Mouse (Mus musculus): ENCODE measurements around the gene Aqp2. TPM values are rescaled to one million over a fixed set of nuclear protein-coding genes. Genes with fewer than 3 reads are reported as not detected.

Gene Aqp2
- polyA plus RNA-seq, 1 experiment: not detected

DNA sequence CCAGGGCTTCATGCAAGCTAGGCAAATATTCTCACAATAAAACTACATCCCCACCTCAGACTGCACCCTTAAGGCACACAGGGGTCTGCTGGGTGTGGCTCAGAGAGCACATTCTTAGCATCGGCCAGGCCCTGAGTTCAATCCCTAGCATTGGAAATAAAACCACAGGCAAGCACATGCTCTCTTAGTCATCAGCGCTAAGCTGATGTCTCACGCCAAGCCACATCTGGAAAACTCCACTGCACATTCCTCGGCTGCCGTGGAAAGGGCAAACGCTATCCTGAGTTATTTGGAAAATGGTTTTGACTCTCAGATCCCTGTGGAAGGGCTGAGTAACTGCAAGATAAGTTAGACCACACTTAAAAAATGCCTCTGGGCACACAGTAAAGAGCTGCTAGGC is 25.1 kb upstream of the Aqp2 start:
- Histone ChIP-seq H3K27me3 (ENCODE audit: control insufficient read depth) (no peaks in the 10 kb centered on the region), H3K4me1 (ENCODE audit: control insufficient read depth) (no peaks in the 10 kb centered on the region), H3K9me3 (ENCODE audit: control insufficient read depth, low read length) (peaks cover 6% of the 10 kb centered on the region; the same call in 1 of the 2 replicates), H3K36me3 (ENCODE audit: control insufficient read depth) (no peaks in the 10 kb centered on the region), H3K4me3 (replicated peaks) (no peak overlapping the region)
- no peak for TF ChIP-seq TAL1 (IDR thresholded peaks at IDR 0.05; ENCODE audit: low read length)
- TF ChIP-seq GATA1 (IDR thresholded peaks at IDR 0.05; ENCODE audit: low read length): no peak

DNA sequence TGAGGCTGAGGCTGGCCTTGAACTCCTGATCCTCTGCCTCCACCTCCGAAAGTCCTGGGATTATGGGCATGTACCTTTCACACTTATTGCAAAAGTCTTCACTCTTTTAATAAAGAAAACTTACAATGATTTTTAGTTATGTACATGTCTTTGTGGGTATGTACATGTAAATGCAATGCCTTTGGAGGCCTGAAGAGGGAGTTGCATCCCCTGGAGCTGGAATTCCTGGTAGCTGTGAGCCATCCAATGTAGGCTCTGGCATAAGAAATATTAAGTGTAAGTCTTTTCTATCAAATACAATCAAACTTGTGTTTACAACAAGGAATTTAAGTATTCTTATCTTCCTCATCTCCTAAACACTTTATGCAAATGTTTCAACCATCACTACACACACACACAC is 19.9 kb upstream of the Aqp2 start:
- TF ChIP-seq GATA1 (IDR thresholded peaks at IDR 0.05; ENCODE audit: low read length): no peak
- no peak for TF ChIP-seq TAL1 (IDR thresholded peaks at IDR 0.05; ENCODE audit: low read length)
- Histone ChIP-seq H3K27me3 (ENCODE audit: control insufficient read depth) (no peaks in the 10 kb centered on the region), H3K4me1 (ENCODE audit: control insufficient read depth) (no peaks in the 10 kb centered on the region)

DNA sequence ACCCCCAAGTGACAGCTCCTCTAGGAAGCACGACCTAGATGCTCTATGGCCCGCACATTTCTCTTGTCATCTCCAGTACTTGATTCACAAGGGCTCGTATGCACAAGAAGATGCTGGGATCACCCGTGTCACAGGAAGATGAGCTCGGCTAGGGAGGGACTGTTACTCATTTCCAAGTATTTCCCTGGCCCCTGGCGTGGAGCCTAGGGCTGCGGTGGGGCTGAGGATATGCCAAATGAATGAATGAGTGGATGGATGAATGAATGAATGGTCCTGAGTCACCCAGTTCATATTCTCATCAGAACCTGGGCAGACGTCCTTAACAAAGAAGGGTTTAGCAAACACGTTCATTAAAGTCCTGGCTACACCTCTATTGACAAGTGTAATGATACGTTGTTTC is 18.6 kb upstream of the Aqp2 start:
- Histone ChIP-seq H3K4me1 (ENCODE audit: control insufficient read depth) (no peaks in the 10 kb centered on the region), H3K36me3 (ENCODE audit: control insufficient read depth) (no peaks in the 10 kb centered on the region), H3K9me3 (ENCODE audit: control insufficient read depth, low read length) (no peaks in the 10 kb centered on the region), H3K27me3 (ENCODE audit: control insufficient read depth) (no peaks in the 10 kb centered on the region), H3K4me3 (replicated peaks) (no peak overlapping the region)
- TF ChIP-seq TAL1 (IDR thresholded peaks at IDR 0.05; ENCODE audit: low read length) (no peak), GATA1 (IDR thresholded peaks at IDR 0.05; ENCODE audit: low read length) (no peak)

More for the DNA sequence above, 19.9 kb upstream of the Aqp2 start:
- Histone ChIP-seq H3K4me3 (replicated peaks) (no peak overlapping the region), H3K36me3 (ENCODE audit: control insufficient read depth) (no peaks in the 10 kb centered on the region), H3K9me3 (ENCODE audit: control insufficient read depth, low read length) (no peaks in the 10 kb centered on the region)

- Histone ChIP-seq H3K4me1 (ENCODE audit: control insufficient read depth) (no peaks in the 10 kb centered on the region), H3K9me3 (ENCODE audit: control insufficient read depth, low read length) (no peaks in the 10 kb centered on the region), H3K36me3 (ENCODE audit: control insufficient read depth) (no peaks in the 10 kb centered on the region), H3K4me3 (replicated peaks) (no peak overlapping the region), H3K27me3 (ENCODE audit: control insufficient read depth) (no peaks in the 10 kb centered on the region)
- TF ChIP-seq GATA1 (IDR thresholded peaks at IDR 0.05; ENCODE audit: low read length) (no peak), TAL1 (IDR thresholded peaks at IDR 0.05; ENCODE audit: low read length) (no peak)
These were observed 11.5 kb upstream of the Aqp2 start for GRCm38 (mm10) chr15:99567371-99567770.

DNA sequence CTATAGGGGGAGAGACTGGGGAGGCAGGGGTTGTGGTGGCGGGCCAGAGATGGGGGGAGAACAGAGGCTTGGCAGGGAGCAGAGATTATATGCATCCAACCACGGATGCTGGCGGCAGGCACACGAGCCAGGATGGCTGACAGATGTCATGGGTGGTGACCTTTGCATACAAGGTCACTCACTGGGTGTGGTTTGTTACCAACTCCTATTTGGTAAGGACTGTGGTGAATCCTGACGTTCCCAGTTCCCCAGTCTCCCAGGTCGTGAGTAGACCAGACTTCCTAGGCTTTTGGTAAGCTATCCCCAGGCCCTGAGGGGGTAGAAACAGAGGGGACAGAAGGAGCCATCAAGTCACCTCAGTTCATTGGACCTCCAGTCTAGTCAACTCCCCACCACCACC is 10.2 kb upstream of the Aqp2 start:
- TF ChIP-seq GATA1 (IDR thresholded peaks at IDR 0.05; ENCODE audit: low read length) (no peak), TAL1 (IDR thresholded peaks at IDR 0.05; ENCODE audit: low read length) (no peak)
- Histone ChIP-seq H3K27me3 (ENCODE audit: control insufficient read depth) (no peaks in the 10 kb centered on the region), H3K4me1 (ENCODE audit: control insufficient read depth) (no peaks in the 10 kb centered on the region), H3K36me3 (ENCODE audit: control insufficient read depth) (no peaks in the 10 kb centered on the region), H3K9me3 (ENCODE audit: control insufficient read depth, low read length) (no peaks in the 10 kb centered on the region), H3K4me3 (replicated peaks) (no peak overlapping the region)

DNA sequence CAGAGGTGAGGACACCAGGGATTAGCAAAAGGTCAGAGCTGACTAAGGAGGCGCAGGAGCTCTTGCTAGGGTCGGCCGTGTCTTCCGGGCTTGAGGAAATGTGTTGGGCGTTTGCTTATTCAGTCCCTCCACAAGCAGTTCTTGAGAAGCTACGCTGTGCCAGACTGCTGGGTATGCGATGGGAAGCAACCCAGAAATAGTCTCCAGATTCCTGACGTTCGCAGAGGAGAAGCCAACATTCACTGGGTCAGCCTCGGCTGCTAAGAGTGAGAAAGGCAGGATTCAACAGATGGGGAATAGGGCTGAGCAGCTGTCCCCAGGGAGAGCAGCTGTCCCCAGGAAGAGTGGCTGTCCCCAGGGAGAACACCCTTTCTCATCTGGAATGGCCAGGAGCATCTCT is 9.7 kb upstream of the Aqp2 start:
- no peaks in the 10 kb centered on the region for H3K27me3 ChIP-seq (ENCODE audit: control insufficient read depth)

GRCm38 (mm10) chr15:99583463-99584344 is 4.8 kb downstream of the Aqp2 start:
- H3K9me3 ChIP-seq (ENCODE audit: control insufficient read depth, low read length): no peaks in the 10 kb centered on the region

More for the DNA sequence above, 9.7 kb upstream of the Aqp2 start:
- TF ChIP-seq TAL1 (IDR thresholded peaks at IDR 0.05; ENCODE audit: low read length): no peak
- TF ChIP-seq GATA1 (IDR thresholded peaks at IDR 0.05; ENCODE audit: low read length): no peak
- Histone ChIP-seq H3K4me1 (ENCODE audit: control insufficient read depth) (no peaks in the 10 kb centered on the region), H3K9me3 (ENCODE audit: control insufficient read depth, low read length) (no peaks in the 10 kb centered on the region), H3K4me3 (replicated peaks) (no peak overlapping the region), H3K36me3 (ENCODE audit: control insufficient read depth) (no peaks in the 10 kb centered on the region)

DNA sequence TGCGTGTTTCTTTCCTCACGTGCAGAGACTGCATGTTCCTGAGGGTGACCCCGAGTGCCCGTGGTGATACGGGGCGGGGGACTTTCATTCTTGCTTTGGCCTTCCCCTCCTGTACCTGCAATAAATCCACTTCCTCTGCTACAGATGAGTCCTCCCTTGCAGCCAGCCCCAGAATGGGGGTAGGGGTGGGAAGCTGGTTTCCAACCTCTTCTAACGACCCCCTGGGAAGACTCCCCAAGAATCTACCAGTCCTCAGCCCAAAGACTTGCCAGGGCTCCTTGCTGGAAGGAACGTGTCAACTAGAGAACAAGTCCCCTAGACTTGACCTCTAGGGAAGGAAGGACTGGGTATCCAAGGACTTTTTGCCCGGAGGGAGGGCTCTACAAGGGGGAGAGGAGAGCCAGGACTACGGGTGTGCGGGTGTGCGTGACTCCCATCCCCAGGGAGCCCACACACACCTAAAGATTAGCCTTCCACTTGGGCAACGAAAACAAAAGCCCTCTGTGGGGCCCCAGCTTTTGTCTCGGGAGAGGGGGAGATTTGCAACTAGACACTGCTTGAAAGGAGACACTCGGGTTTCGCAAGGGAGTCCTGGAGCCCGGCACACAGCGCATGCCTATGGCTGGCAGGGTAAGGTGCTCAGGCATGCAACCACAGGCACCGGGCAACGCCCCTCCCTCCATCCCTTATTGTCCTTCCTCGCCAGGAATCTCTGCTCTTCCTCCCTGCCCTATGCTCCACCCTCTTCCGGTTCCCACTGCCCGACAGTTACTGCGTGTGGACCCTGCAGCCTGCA is 5.8 kb downstream of the Aqp2 start:
- Histone ChIP-seq H3K9me3 (ENCODE audit: control insufficient read depth, low read length) (no peaks in the 10 kb centered on the region), H3K4me1 (ENCODE audit: control insufficient read depth) (no peaks in the 10 kb centered on the region), H3K36me3 (ENCODE audit: control insufficient read depth) (no peaks in the 10 kb centered on the region), H3K4me3 (replicated peaks) (no peak overlapping the region), H3K27me3 (ENCODE audit: control insufficient read depth) (peaks cover 89% of the 10 kb centered on the region)
- no peak for TF ChIP-seq GATA1 (IDR thresholded peaks at IDR 0.05; ENCODE audit: low read length)
- no peak for TF ChIP-seq TAL1 (IDR thresholded peaks at IDR 0.05; ENCODE audit: low read length)

More at GRCm38 (mm10) chr15:99583463-99584344, 4.8 kb downstream of the Aqp2 start:
- no peak overlapping the region for H3K4me3 ChIP-seq (replicated peaks)
- peaks cover 80% of the 10 kb centered on the region for H3K27me3 ChIP-seq (ENCODE audit: control insufficient read depth)
- no peaks in the 10 kb centered on the region for H3K36me3 ChIP-seq (ENCODE audit: control insufficient read depth)
- TF ChIP-seq TAL1 (IDR thresholded peaks at IDR 0.05; ENCODE audit: low read length) (no peak), GATA1 (IDR thresholded peaks at IDR 0.05; ENCODE audit: low read length) (no peak)
- H3K4me1 ChIP-seq (ENCODE audit: control insufficient read depth): no peaks in the 10 kb centered on the region

DNA sequence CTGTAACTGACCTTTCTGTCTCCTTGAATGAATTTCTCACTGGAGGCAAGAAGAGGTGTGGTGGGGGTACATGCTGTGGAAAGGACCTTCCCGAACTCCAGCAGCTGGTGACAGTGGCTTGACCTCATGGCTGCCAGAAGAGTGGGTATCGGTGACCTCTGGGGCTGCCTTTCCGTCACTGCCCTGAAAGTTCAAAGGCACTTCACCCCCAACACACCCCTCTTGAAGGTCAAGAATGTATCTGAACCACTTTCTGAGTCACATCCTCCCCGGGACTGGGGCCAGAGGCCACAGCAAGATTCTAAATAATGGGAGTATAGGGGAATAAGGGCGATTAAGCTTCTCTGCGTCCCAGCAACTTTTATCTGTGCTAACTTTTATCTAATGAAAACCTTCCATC is 6.9 kb downstream of the Aqp2 start:
- H3K4me3 ChIP-seq (replicated peaks): no peak overlapping the region
- peaks cover 94% of the 10 kb centered on the region for H3K27me3 ChIP-seq (ENCODE audit: control insufficient read depth)
- TF ChIP-seq TAL1 (IDR thresholded peaks at IDR 0.05; ENCODE audit: low read length) (no peak), GATA1 (IDR thresholded peaks at IDR 0.05; ENCODE audit: low read length) (no peak)
- no peaks in the 10 kb centered on the region for H3K4me1 ChIP-seq (ENCODE audit: control insufficient read depth)
- no peaks in the 10 kb centered on the region for H3K36me3 ChIP-seq (ENCODE audit: control insufficient read depth)
- no peaks in the 10 kb centered on the region for H3K9me3 ChIP-seq (ENCODE audit: control insufficient read depth, low read length)

Data from erythroblast, embryonic 14.5 days (primary cell).